Mouse (Mus musculus) lung, adult 2 months (tissue): Measurements from ENCODE around the gene Herc2. TPM values are rescaled to one million over a fixed set of nuclear protein-coding genes. Genes with fewer than 3 reads are reported as not detected.

Experiments
- DNase-seq: peaks from one replicate; pipeline ENCODE4 v3.0.0; 2022
- H3K4me1 ChIP-seq: fragments of 200-500 bp; 2 replicates; pipeline ENCODE4 v1.6.1; 2011; ENCODE audit warnings: low read length; ENCODE audit not compliant: control insufficient read depth, insufficient read depth
- H3K4me3 ChIP-seq: fragments of 200-500 bp; replicated peaks from 2 replicates; pipeline ENCODE3; 2011; ENCODE audit warnings: low read depth, mild to moderate bottlenecking, control low read depth, low read length; ENCODE audit errors: extremely low read depth
- CTCF ChIP-seq: fragments of 200-500 bp; IDR thresholded peaks from 2 replicates; pipeline ENCODE4 v1.5.1; 2011; ENCODE audit warnings: mild to moderate bottlenecking, low read length, control low read depth; ENCODE audit not compliant: insufficient read depth
- POLR2A ChIP-seq: fragments of 200-500 bp; IDR thresholded peaks from 2 replicates; pipeline ENCODE4 v1.6.1; 2011; ENCODE audit warnings: low read depth, mild to moderate bottlenecking, control low read depth, low read length, borderline replicate concordance; ENCODE audit errors: extremely low read depth
- WGBS: fragments of 180-500 bp; shearing (Covaris S2); methylation state at CpG from one replicate; pipeline ENCODE4 v1.1.7; 2018; 5-methylcytosine and 5-hydroxymethylcytosine counted together
- polyA plus RNA-seq: library from polyadenylated mRNA; depleted of rRNA; stranded (reverse); fragments of >200 nt; gene quantifications from 2 replicates; pipeline ENCODE4 v1.2.3, GENCODE M21; 2012; rRNA removed

Herc2 gene
- polyA plus RNA-seq, 1 experiment, result 23.7 TPM

- DNase-seq, result no peak
- TF ChIP-seq POLR2A (no peak), CTCF (no peak)
- H3K4me3 ChIP-seq, result no peak overlapping the region
- WGBS, result 89% methylated on average over 6 of the region's 6 CpGs
- no peaks in the 10 kb centered on the region for H3K4me1 ChIP-seq
Observed at GRCm38 (mm10) chr7:56220811-56221210, 170.8 kb downstream of the Herc2 start.

GRCm38 (mm10) chr7:56235794-56236423, 185.9 kb downstream of the Herc2 start:
- H3K4me3 ChIP-seq, result no peak overlapping the region
- no peak for DNase-seq
- no peaks in the 10 kb centered on the region for H3K4me1 ChIP-seq
- TF ChIP-seq CTCF (no peak), POLR2A (no peak)
- 47% methylated on average over 5 of the region's 5 CpGs for WGBS

DNA sequence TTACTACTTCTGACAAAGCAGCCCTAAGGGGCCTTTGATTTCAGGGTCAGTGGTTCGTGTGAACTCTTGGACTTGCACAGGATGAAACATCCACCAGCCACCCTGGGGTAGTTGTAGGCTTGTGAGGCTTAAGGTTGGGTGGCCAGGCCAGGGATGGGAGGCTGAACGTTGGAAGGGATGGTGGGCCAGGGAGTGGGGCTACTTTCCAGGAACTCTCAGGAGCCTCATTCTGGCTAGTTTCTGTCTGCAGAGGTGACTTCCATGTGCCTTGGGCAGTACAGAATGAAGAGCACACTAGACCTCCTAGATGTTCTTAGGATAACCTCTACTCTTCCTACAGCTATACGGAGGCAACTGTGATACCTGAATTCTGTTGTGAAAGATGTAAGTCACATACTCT, 186.6 kb downstream of the Herc2 start:
- Histone ChIP-seq H3K4me3 (no peak overlapping the region), H3K4me1 (no peaks in the 10 kb centered on the region)
- WGBS, result 89% methylated on average over 3 of the region's 3 CpGs
- DNase-seq, result no peak
- TF ChIP-seq CTCF (no peak), POLR2A (no peak)

GRCm38 (mm10) chr7:56239543-56239942, 189.5 kb downstream of the Herc2 start, which contains the start of gene Oca2:
Oca2 (plus strand) TSS chr7:56239760.
- DNase-seq, result no peak
- H3K4me1 ChIP-seq, result no peaks in the 10 kb centered on the region
- H3K4me3 ChIP-seq, result no peak within 1 kb of the TSS
- TF ChIP-seq POLR2A, result no peak
- no peak for TF ChIP-seq CTCF
- WGBS, result 43% methylated on average over 3 of the region's 3 CpGs

GRCm38 (mm10) chr7:56254568-56254967, 204.6 kb downstream of the Herc2 start:
- TF ChIP-seq POLR2A (no peak), CTCF (no peak)
- H3K4me1 ChIP-seq, result no peaks in the 10 kb centered on the region

GRCm38 (mm10) chr7:56257875-56258441, 208.0 kb downstream of the Herc2 start:
- Histone ChIP-seq H3K4me3 (no peak overlapping the region), H3K4me1 (no peaks in the 10 kb centered on the region)
- WGBS, result 76% methylated on average over 3 of the region's 3 CpGs
- TF ChIP-seq CTCF (no peak), POLR2A (no peak)
- no peak for DNase-seq

More at GRCm38 (mm10) chr7:56254568-56254967, 204.6 kb downstream of the Herc2 start:
- no peak overlapping the region for H3K4me3 ChIP-seq
- DNase-seq, result no peak
- 86% methylated on average over 10 of the region's 10 CpGs for WGBS

DNA sequence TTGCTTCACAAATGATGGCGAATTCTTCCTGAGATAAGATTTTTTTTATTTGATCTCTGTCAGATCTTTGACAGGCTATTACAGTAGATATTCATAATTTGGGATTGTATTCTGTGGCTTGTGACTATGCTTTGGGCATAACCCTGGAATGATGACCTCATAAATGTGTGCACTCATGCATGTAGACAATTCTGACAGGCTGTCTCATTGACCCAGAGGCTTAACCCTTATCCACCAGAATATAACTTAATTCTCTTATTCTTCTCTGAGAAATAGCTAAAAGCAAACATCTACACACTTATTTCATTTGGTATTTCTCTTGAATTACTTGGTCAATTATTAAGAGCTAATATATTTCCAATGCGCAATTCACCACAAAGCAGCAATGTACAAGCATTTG, 227.5 kb downstream of the Herc2 start:
- no peak overlapping the region for H3K4me3 ChIP-seq
- TF ChIP-seq POLR2A (no peak), CTCF (no peak)
- 82% methylated on average over 2 of the region's 2 CpGs for WGBS

More for the DNA sequence above, 227.5 kb downstream of the Herc2 start:
- no peaks in the 10 kb centered on the region for H3K4me1 ChIP-seq
- no peak for DNase-seq

Other genes with a start within 250 kb of the Herc2 start
- gene Cyfip1, start 208.5 kb upstream of the Herc2 start, polyA plus RNA-seq, result 46.5 and 66.8 TPM in 2 replicates
- 11.8 and 21.2 TPM in 2 replicates for gene Nipa2, start 87.7 kb upstream of the Herc2 start, polyA plus RNA-seq
- 9.6 and 11.8 TPM in 2 replicates for gene Nipa1, start 30.2 kb upstream of the Herc2 start, polyA plus RNA-seq
- not detected in 2 replicates for gene Oca2, start 189.6 kb downstream of the Herc2 start, polyA plus RNA-seq